ENCODE assay signal across 9 mouse cellular contexts in genomic region chr1:165104707-165105259, GRCm38 (mm10). TPM values are rescaled to one million over a fixed set of nuclear protein-coding genes. Genes with fewer than 3 reads are reported as not detected.
DNase-seq lines count a peak whose midpoint lies in the region; ATAC-seq and TF ChIP-seq lines count a peak whose summit lies in the region.
"Had no signal": no experiment of that assay in that cellular context is flagged by ENCODE, and none has a peak within 500 bp of the region (broad histone marks: within the 10 kb centered on the region; RNA-seq: fewer than 3 reads in every experiment).

No protein-coding gene starts in this region.

- no peak for TF ChIP-seq CTCF in stomach, postnatal 0 days (IDR thresholded peaks at IDR 0.05; ENCODE audit: low read depth)

- H3K4me2 ChIP-seq in midbrain, embryonic 11.5 days, result no peak overlapping the region
- peak overlapping the region; percentile 26 for H3K4me2 ChIP-seq in heart, embryonic 14.5 days (ENCODE audit: low read length)
- H3K4me2 ChIP-seq in liver, embryonic 13.5 days, result peak overlapping the region; percentile 73
- no peak overlapping the region for H3K4me2 ChIP-seq in stomach, postnatal 0 days (replicated peaks; ENCODE audit: low read depth)

- H3K4me3 ChIP-seq in midbrain, embryonic 11.5 days (ENCODE audit: low read depth, low read length), result no peak overlapping the region
- H3K4me3 ChIP-seq in midbrain, embryonic 10.5 days, result no peak overlapping the region
- no peak overlapping the region for H3K4me3 ChIP-seq in heart, embryonic 14.5 days (ENCODE audit: control insufficient read depth in 1 of 2, insufficient read depth in 1 of 2, low read depth in 1 of 2, low read length in 2 of 2)
- H3K4me3 ChIP-seq in liver, embryonic 13.5 days (replicated peaks), result peak overlapping the region; percentile 40
- no peak overlapping the region for H3K4me3 ChIP-seq in stomach, postnatal 0 days (ENCODE audit: low read depth, low read length)

- no peaks in the 10 kb centered on the region for H3K9me3 ChIP-seq in midbrain, embryonic 11.5 days (ENCODE audit: control insufficient read depth, low read length)
- H3K9me3 ChIP-seq in midbrain, embryonic 10.5 days (replicated peaks), result no peaks in the 10 kb centered on the region
- H3K9me3 ChIP-seq in heart, embryonic 14.5 days (ENCODE audit: control insufficient read depth, low read length), result no peaks in the 10 kb centered on the region
- no peaks in the 10 kb centered on the region for H3K9me3 ChIP-seq in liver, embryonic 13.5 days (replicated peaks)
- no peaks in the 10 kb centered on the region for H3K9me3 ChIP-seq in stomach, postnatal 0 days (ENCODE audit: control insufficient read depth, low read length)

- no peaks in the 10 kb centered on the region for H3K27me3 ChIP-seq in midbrain, embryonic 11.5 days (ENCODE audit: control insufficient read depth, insufficient read depth, low read length)
- H3K27me3 ChIP-seq in midbrain, embryonic 10.5 days (ENCODE audit: low read depth, poor library complexity, severe bottlenecking), result no peaks in the 10 kb centered on the region
- no peaks in the 10 kb centered on the region for H3K27me3 ChIP-seq in heart, embryonic 14.5 days (ENCODE audit: control insufficient read depth, insufficient read depth, low read length)
- H3K27me3 ChIP-seq in liver, embryonic 13.5 days, result no peaks in the 10 kb centered on the region
- H3K27me3 ChIP-seq in stomach, postnatal 0 days (ENCODE audit: control insufficient read depth, insufficient read depth, low read length), result no peaks in the 10 kb centered on the region

- no peaks in the 10 kb centered on the region for H3K36me3 ChIP-seq in midbrain, embryonic 11.5 days (ENCODE audit: control insufficient read depth, insufficient read depth, low read length)
- no peaks in the 10 kb centered on the region for H3K36me3 ChIP-seq in midbrain, embryonic 10.5 days
- H3K36me3 ChIP-seq in heart, embryonic 14.5 days (ENCODE audit: control insufficient read depth, insufficient read depth, low read length), result no peaks in the 10 kb centered on the region
- H3K36me3 ChIP-seq in liver, embryonic 13.5 days, result no peaks in the 10 kb centered on the region
- no peaks in the 10 kb centered on the region for H3K36me3 ChIP-seq in stomach, postnatal 0 days (ENCODE audit: control insufficient read depth, insufficient read depth, low read length)

- ATAC-seq in midbrain, embryonic 11.5 days (ENCODE audit: low FRiP score), result peak; percentile 62
- ATAC-seq in heart, embryonic 14.5 days (ENCODE audit: insufficient number of reproducible peaks, insufficient read depth, low FRiP score, low read depth), result 0 out of 2 replicates have a peak, but pooled peaks have one; percentile 31
- peak; percentile 86 for ATAC-seq in liver, embryonic 13.5 days (ENCODE audit: low read depth)
- ATAC-seq in stomach, postnatal 0 days (ENCODE audit: low FRiP score, low TSS enrichment), result peak; percentile 73

- DNase-seq in midbrain, embryonic 11.5 days (ENCODE audit: low spot score, missing footprints), result peak; percentile 81
- no peak for DNase-seq in midbrain, embryonic 10.5 days (ENCODE audit: low spot score)
- peak; percentile 74 for DNase-seq in liver, embryonic 13.5 days
- DNase-seq in stomach, postnatal 0 days (ENCODE audit: low spot score), result peak; percentile 52
- no peak for DNase-seq in cerebellum, adult 8-10 months
- no peak for DNase-seq in adrenal gland, postnatal 25 days
- no peak for DNase-seq in urinary bladder, postnatal 4 days (ENCODE audit: low spot score in 2 of 2)

- H3K27ac ChIP-seq in midbrain, embryonic 11.5 days (ENCODE audit: low read depth, low read length), result no peak overlapping the region
- H3K27ac ChIP-seq in midbrain, embryonic 10.5 days (replicated peaks), result no peak overlapping the region
- peak overlapping the region; percentile 74 to 90 for H3K27ac ChIP-seq in heart, embryonic 14.5 days (replicated peaks in 1 of 2; ENCODE audit: control insufficient read depth in 1 of 2, insufficient read depth in 1 of 2, low read depth in 2 of 2, low read length in 2 of 2)
- peak overlapping the region; percentile 96 for H3K27ac ChIP-seq in liver, embryonic 13.5 days
- H3K27ac ChIP-seq in stomach, postnatal 0 days (replicated peaks), result no peak overlapping the region

- TF ChIP-seq EP300 in stomach, postnatal 0 days (optimal IDR thresholded peaks at IDR 0.05), result no peak

- no peaks in the 10 kb centered on the region for H3K4me1 ChIP-seq in midbrain, embryonic 11.5 days (ENCODE audit: control insufficient read depth, insufficient read depth, low read length)
- H3K4me1 ChIP-seq in midbrain, embryonic 10.5 days, result peaks cover 12% of the 10 kb centered on the region; the same call in 1 of the 2 replicates
- H3K4me1 ChIP-seq in heart, embryonic 14.5 days (ENCODE audit: control insufficient read depth in 2 of 2, insufficient read depth in 2 of 2, low read length in 2 of 2), result peaks cover 26 to 38% of the 10 kb centered on the region in 2 experiments
- H3K4me1 ChIP-seq in liver, embryonic 13.5 days (replicated peaks), result peaks cover 48% of the 10 kb centered on the region
- no peaks in the 10 kb centered on the region for H3K4me1 ChIP-seq in stomach, postnatal 0 days (replicated peaks; ENCODE audit: control insufficient read depth, insufficient read depth)

- no peak overlapping the region for H3K9ac ChIP-seq in midbrain, embryonic 11.5 days (ENCODE audit: low read length)
- no peak overlapping the region for H3K9ac ChIP-seq in heart, embryonic 14.5 days (ENCODE audit: low read length)
- H3K9ac ChIP-seq in liver, embryonic 13.5 days, result peak overlapping the region; percentile 68
- H3K9ac ChIP-seq in stomach, postnatal 0 days (ENCODE audit: low read length), result no peak overlapping the region

- 82% methylated on average over 7 of the region's 7 CpGs for WGBS in midbrain, embryonic 11.5 days
- 75% methylated on average over 7 of the region's 7 CpGs for WGBS in midbrain, embryonic 10.5 days
- 12% methylated on average over 7 of the region's 7 CpGs for WGBS in heart, embryonic 14.5 days
- 21% methylated on average over 7 of the region's 7 CpGs for WGBS in liver, embryonic 13.5 days (ENCODE audit: insufficient replicate concordance)
- WGBS in stomach, postnatal 0 days, result 54% methylated on average over 7 of the region's 7 CpGs

RNA-seq across cellular contexts. Expression of gene Tbx19, which starts 55.8 kb away (rescaled TPM):
- polyA plus RNA-seq in midbrain, embryonic 11.5 days (2014; fragmentation: Nextera tagmentation; extraction: Ambion mirVana), result not detected in 2 replicates
- polyA plus RNA-seq in midbrain, embryonic 10.5 days (2016; fragmentation: Nextera tagmentation; extraction: Ambion mirVana), result not detected in 2 replicates
- polyA plus RNA-seq in heart, embryonic 14.5 days (2014; fragmentation: Nextera tagmentation; extraction: Ambion mirVana), result not detected in 2 replicates
- 0.03 TPM in 1 of 2 replicates, not detected in the other for polyA plus RNA-seq in liver, embryonic 13.5 days (2015; fragmentation: Nextera tagmentation; extraction: Ambion mirVana)
- polyA plus RNA-seq in stomach, postnatal 0 days (2015; fragmentation: Nextera tagmentation; extraction: Ambion mirVana), result not detected in 2 replicates
- total RNA-seq in adrenal gland, postnatal 25 days (2021), result 0.12 TPM in 1 of 2 replicates, not detected in the other
- polyA plus RNA-seq: large intestine, adult 2 months had no signal

Comparison
In these comparisons a context has a peak if more than half of its experiments do, and no peak if none do; other contexts are left out.
1. DNase-seq: peak in midbrain, embryonic 11.5 days (single experiment), liver, embryonic 13.5 days (single experiment) and stomach, postnatal 0 days (single experiment); none in midbrain, embryonic 10.5 days (single experiment), cerebellum, adult 8-10 months (single experiment), adrenal gland, postnatal 25 days (single experiment) and urinary bladder, postnatal 4 days (0 of 2).
2. ATAC-seq: peak in every context shown above with its lines; median percentile 86 in liver, embryonic 13.5 days; 73 in stomach, postnatal 0 days; 62 in midbrain, embryonic 11.5 days; 31 in heart, embryonic 14.5 days.
3. H3K27ac ChIP-seq: peak in heart, embryonic 14.5 days (2 of 2) and liver, embryonic 13.5 days (single experiment); none in midbrain, embryonic 11.5 days (single experiment), midbrain, embryonic 10.5 days (single experiment) and stomach, postnatal 0 days (single experiment).
4. H3K4me2 ChIP-seq: peak in heart, embryonic 14.5 days (single experiment) and liver, embryonic 13.5 days (single experiment); none in midbrain, embryonic 11.5 days (single experiment) and stomach, postnatal 0 days (single experiment).